Mouse (Mus musculus) adrenal gland, adult 2 months (tissue): ENCODE measurements around the gene H2afb2. TPM values are rescaled to one million over a fixed set of nuclear protein-coding genes. Genes with fewer than 3 reads are reported as not detected.

Source experiments
- DNase-seq: peaks from one replicate; pipeline ENCODE4 v3.0.0; 2021
- long read RNA-seq: library from polyadenylated mRNA; stranded (forward); transcript quantifications from one replicate; pipeline ENCODE4 v2.0.0, GENCODE M21; 2021
- polyA plus RNA-seq: library from polyadenylated mRNA; depleted of rRNA; stranded (reverse); fragments of >200 nt; gene quantifications from 2 replicates; pipeline ENCODE4 v1.2.3, GENCODE M21; 2012; rRNA removed
- total RNA-seq, 2 experiments: library from RNA; stranded (reverse); gene quantifications; 2 replicates each; pipeline ENCODE4 v1.2.3; 2021

H2afb2 gene
- total RNA-seq (not detected), polyA plus RNA-seq (not detected in 2 replicates)
- long read RNA-seq, result 0 reads

DNA sequence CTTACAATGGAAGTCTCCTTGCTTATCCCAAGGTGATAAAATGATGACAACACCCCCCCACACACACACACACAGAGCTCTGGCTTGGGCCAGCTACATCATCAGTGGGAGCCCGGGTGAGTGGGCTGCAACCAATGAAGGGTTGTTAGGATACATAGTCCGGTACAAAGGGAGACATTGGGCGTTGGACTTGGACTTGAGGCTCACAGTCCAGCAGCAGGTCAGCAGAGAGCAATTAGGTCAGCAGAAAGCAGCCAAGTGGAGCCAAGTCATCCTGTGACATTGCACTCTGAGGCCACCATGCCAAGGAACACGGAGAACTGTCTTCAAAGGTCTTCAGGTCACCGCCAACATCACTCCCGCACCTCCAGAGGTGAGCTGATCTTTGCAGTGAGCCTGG lies at the start of gene H2afb2:
Gene H2afb2 (plus strand): TSS at position 301 of the 400 bp plus-strand sequence.
- DNase-seq, result no peak

Other genes with a start within 250 kb of the H2afb2 start
- gene Cpxcr1, start 232.2 kb upstream of the H2afb2 start, total RNA-seq, result not detected
- not detected in 2 replicates for gene Cpxcr1, start 232.2 kb upstream of the H2afb2 start, polyA plus RNA-seq